Mouse (Mus musculus): ENCODE measurements at regions not wholly inside any gene's neighbourhood (a gene's known extent, or its start where the extent isn't known, plus 50 kb on each side); places are given as distances from the start of the nearest gene placed in this dataset.
"Not testable (repeated sequence)": the region's sequence is repeated elsewhere in the genome, so short reads cannot be mapped to it uniquely, and the experiment has no call there.

- 92% methylated on average over 1 of the region's 1 CpGs for WGBS
- H3K9ac ChIP-seq (ENCODE audit: low read length) = no peak overlapping the region
- H3K27me3 ChIP-seq (ENCODE audit: control insufficient read depth, insufficient read depth, low read length) = no peaks in the 10 kb centered on the region
- no peak overlapping the region for H3K4me3 ChIP-seq (ENCODE audit: low read depth, low read length)
- no peak overlapping the region for H3K27ac ChIP-seq (replicated peaks; ENCODE audit: low read depth, low read length)
- H3K36me3 ChIP-seq (ENCODE audit: control insufficient read depth, insufficient read depth, low read length) = no peaks in the 10 kb centered on the region
- no peak overlapping the region for H3K4me2 ChIP-seq (ENCODE audit: low read depth, severe bottlenecking)
- ATAC-seq (ENCODE audit: insufficient number of reproducible peaks, low FRiP score, low TSS enrichment, low read depth) (no peak), DNase-seq (ENCODE audit: low spot score) (no peak)
- H3K4me1 ChIP-seq (ENCODE audit: control insufficient read depth, insufficient read depth, low read length) = no peaks in the 10 kb centered on the region
- no peaks in the 10 kb centered on the region for H3K9me3 ChIP-seq (ENCODE audit: control insufficient read depth, low read length)
Observed at GRCm38 (mm10) chr3:133679891-133680290, 135.0 kb upstream of the Tet2 start.

- H3K4me2 ChIP-seq (ENCODE audit: low read depth, severe bottlenecking) = no peak overlapping the region
- no peak overlapping the region for H3K4me3 ChIP-seq (ENCODE audit: low read depth, low read length)
- H3K27me3 ChIP-seq (ENCODE audit: control insufficient read depth, insufficient read depth, low read length) = no peaks in the 10 kb centered on the region
- no peaks in the 10 kb centered on the region for H3K36me3 ChIP-seq (ENCODE audit: control insufficient read depth, insufficient read depth, low read length)
- no peak overlapping the region for H3K27ac ChIP-seq (replicated peaks; ENCODE audit: low read depth, low read length)
- no peak for DNase-seq (ENCODE audit: low spot score)
- no peak for ATAC-seq (ENCODE audit: insufficient number of reproducible peaks, low FRiP score, low TSS enrichment, low read depth)
- no peaks in the 10 kb centered on the region for H3K9me3 ChIP-seq (ENCODE audit: control insufficient read depth, low read length)
- WGBS = 85% methylated on average over 2 of the region's 2 CpGs
- no peak overlapping the region for H3K9ac ChIP-seq (ENCODE audit: low read length)
- no peaks in the 10 kb centered on the region for H3K4me1 ChIP-seq (ENCODE audit: control insufficient read depth, insufficient read depth, low read length)
Observed at GRCm38 (mm10) chr3:133680343-133680742, 135.4 kb upstream of the Tet2 start.

DNA sequence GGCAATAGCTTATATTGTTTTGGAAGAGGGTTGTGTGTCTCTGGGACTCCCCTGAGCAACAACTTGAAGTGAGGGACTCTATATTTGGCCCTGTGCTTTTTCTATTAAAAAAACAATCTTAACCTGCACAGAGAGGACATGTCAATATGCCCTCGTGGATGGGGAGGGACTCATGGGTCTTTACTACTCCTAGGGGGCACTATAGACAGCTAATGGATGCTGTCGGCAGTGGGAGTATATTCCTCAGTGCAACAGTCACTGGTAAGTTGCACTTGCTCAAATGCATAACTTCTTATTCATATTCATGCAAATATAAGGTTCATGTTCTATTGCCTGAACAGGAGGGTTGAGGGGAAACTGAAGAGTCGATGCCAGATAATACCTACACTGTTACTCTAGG, 135.9 kb upstream of the Tet2 start:
- WGBS = 73% methylated on average over 3 of the region's 3 CpGs
- H3K36me3 ChIP-seq (ENCODE audit: control insufficient read depth, insufficient read depth, low read length) = no peaks in the 10 kb centered on the region
- ATAC-seq (ENCODE audit: insufficient number of reproducible peaks, low FRiP score, low TSS enrichment, low read depth) = no peak
- H3K4me3 ChIP-seq (ENCODE audit: low read depth, low read length) = no peak overlapping the region
- DNase-seq (ENCODE audit: low spot score) = no peak
- H3K4me1 ChIP-seq (ENCODE audit: control insufficient read depth, insufficient read depth, low read length) = no peaks in the 10 kb centered on the region
- H3K4me2 ChIP-seq (ENCODE audit: low read depth, severe bottlenecking) = no peak overlapping the region
- no peaks in the 10 kb centered on the region for H3K27me3 ChIP-seq (ENCODE audit: control insufficient read depth, insufficient read depth, low read length)
- H3K9me3 ChIP-seq (ENCODE audit: control insufficient read depth, low read length) = no peaks in the 10 kb centered on the region
- no peak overlapping the region for H3K9ac ChIP-seq (ENCODE audit: low read length)
- H3K27ac ChIP-seq (replicated peaks; ENCODE audit: low read depth, low read length) = no peak overlapping the region

GRCm38 (mm10) chr3:133684196-133684743, 139.3 kb upstream of the Tet2 start:
- no peaks in the 10 kb centered on the region for H3K9me3 ChIP-seq (ENCODE audit: control insufficient read depth, low read length)
- H3K4me2 ChIP-seq (ENCODE audit: low read depth, severe bottlenecking) = no peak overlapping the region
- H3K4me3 ChIP-seq (ENCODE audit: low read depth, low read length) = no peak overlapping the region
- H3K27ac ChIP-seq (replicated peaks; ENCODE audit: low read depth, low read length) = no peak overlapping the region
- WGBS = 98% methylated on average over 5 of the region's 5 CpGs
- H3K27me3 ChIP-seq (ENCODE audit: control insufficient read depth, insufficient read depth, low read length) = no peaks in the 10 kb centered on the region
- no peak for DNase-seq (ENCODE audit: low spot score)
- ATAC-seq (ENCODE audit: insufficient number of reproducible peaks, low FRiP score, low TSS enrichment, low read depth) = no peak
- H3K36me3 ChIP-seq (ENCODE audit: control insufficient read depth, insufficient read depth, low read length) = no peaks in the 10 kb centered on the region
- H3K4me1 ChIP-seq (ENCODE audit: control insufficient read depth, insufficient read depth, low read length) = no peaks in the 10 kb centered on the region
- no peak overlapping the region for H3K9ac ChIP-seq (ENCODE audit: low read length)

DNA sequence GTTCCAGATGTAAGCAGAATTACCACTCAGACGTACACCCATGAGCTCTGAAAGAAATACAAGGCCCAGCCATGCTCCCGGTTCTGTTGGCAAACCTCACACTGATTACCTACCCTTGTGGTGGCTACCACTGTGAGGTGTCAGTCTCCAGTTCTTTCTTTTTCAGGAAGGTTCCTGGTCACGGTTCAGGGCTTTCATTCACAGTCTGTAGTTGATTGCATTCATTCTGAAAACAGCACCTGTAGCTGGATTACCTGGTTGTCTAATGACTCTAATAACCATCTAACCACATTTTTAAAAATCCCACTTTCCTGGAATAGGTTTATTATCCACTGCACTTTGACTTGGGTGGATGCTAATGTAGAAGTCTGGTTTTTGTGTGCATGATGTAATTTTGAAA, 139.8 kb upstream of the Tet2 start:
- ATAC-seq (ENCODE audit: insufficient number of reproducible peaks, low FRiP score, low TSS enrichment, low read depth) (no peak), DNase-seq (ENCODE audit: low spot score) (no peak)
- Histone ChIP-seq H3K9me3 (ENCODE audit: control insufficient read depth, low read length) (no peaks in the 10 kb centered on the region), H3K9ac (ENCODE audit: low read length) (no peak overlapping the region), H3K27me3 (ENCODE audit: control insufficient read depth, insufficient read depth, low read length) (no peaks in the 10 kb centered on the region), H3K27ac (replicated peaks; ENCODE audit: low read depth, low read length) (no peak overlapping the region), H3K4me3 (ENCODE audit: low read depth, low read length) (no peak overlapping the region), H3K4me2 (ENCODE audit: low read depth, severe bottlenecking) (no peak overlapping the region), H3K36me3 (ENCODE audit: control insufficient read depth, insufficient read depth, low read length) (no peaks in the 10 kb centered on the region), H3K4me1 (ENCODE audit: control insufficient read depth, insufficient read depth, low read length) (no peaks in the 10 kb centered on the region)
- WGBS = 87% methylated on average over 3 of the region's 3 CpGs

DNA sequence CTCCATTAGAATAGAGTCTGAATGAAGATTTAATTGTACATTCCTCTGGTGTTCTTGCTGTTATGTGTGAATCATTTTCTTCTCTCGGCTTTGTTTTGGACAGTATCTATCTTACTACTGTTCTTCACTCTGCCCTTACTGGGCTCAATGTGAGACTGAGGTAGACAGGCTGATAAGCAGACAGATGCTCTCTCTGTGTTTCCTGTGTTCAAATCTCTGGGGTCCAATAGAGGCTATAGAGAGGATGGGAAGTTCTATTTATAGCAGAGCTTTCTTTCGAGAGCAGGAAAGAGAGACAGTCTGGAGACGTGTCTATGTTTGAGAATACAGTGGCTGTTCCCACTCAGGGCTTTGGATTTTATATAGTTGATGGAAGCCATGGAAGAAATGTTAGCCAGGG, 140.5 kb upstream of the Tet2 start:
- H3K27me3 ChIP-seq (ENCODE audit: control insufficient read depth, insufficient read depth, low read length) = no peaks in the 10 kb centered on the region
- WGBS = 85% methylated on average over 3 of the region's 3 CpGs
- no peak overlapping the region for H3K4me3 ChIP-seq (ENCODE audit: low read depth, low read length)
- H3K9me3 ChIP-seq (ENCODE audit: control insufficient read depth, low read length) = no peaks in the 10 kb centered on the region
- no peaks in the 10 kb centered on the region for H3K36me3 ChIP-seq (ENCODE audit: control insufficient read depth, insufficient read depth, low read length)
- no peaks in the 10 kb centered on the region for H3K4me1 ChIP-seq (ENCODE audit: control insufficient read depth, insufficient read depth, low read length)
- no peak overlapping the region for H3K9ac ChIP-seq (ENCODE audit: low read length)
- DNase-seq (ENCODE audit: low spot score) = no peak
- no peak for ATAC-seq (ENCODE audit: insufficient number of reproducible peaks, low FRiP score, low TSS enrichment, low read depth)
- H3K27ac ChIP-seq (replicated peaks; ENCODE audit: low read depth, low read length) = no peak overlapping the region
- H3K4me2 ChIP-seq (ENCODE audit: low read depth, severe bottlenecking) = no peak overlapping the region

GRCm38 (mm10) chr3:133694057-133694456, 149.1 kb upstream of the Tet2 start:
- no peaks in the 10 kb centered on the region for H3K36me3 ChIP-seq (ENCODE audit: control insufficient read depth, insufficient read depth, low read length)
- no peaks in the 10 kb centered on the region for H3K27me3 ChIP-seq (ENCODE audit: control insufficient read depth, insufficient read depth, low read length)
- H3K9me3 ChIP-seq (ENCODE audit: control insufficient read depth, low read length) = no peaks in the 10 kb centered on the region
- 36% methylated on average over 4 of the region's 4 CpGs for WGBS
- DNase-seq (ENCODE audit: low spot score) = no peak
- no peak overlapping the region for H3K27ac ChIP-seq (replicated peaks; ENCODE audit: low read depth, low read length)
- no peak overlapping the region for H3K4me2 ChIP-seq (ENCODE audit: low read depth, severe bottlenecking)
- no peak overlapping the region for H3K4me3 ChIP-seq (ENCODE audit: low read depth, low read length)
- ATAC-seq (ENCODE audit: insufficient number of reproducible peaks, low FRiP score, low TSS enrichment, low read depth) = no peak
- no peaks in the 10 kb centered on the region for H3K4me1 ChIP-seq (ENCODE audit: control insufficient read depth, insufficient read depth, low read length)
- H3K9ac ChIP-seq (ENCODE audit: low read length) = no peak overlapping the region

DNA sequence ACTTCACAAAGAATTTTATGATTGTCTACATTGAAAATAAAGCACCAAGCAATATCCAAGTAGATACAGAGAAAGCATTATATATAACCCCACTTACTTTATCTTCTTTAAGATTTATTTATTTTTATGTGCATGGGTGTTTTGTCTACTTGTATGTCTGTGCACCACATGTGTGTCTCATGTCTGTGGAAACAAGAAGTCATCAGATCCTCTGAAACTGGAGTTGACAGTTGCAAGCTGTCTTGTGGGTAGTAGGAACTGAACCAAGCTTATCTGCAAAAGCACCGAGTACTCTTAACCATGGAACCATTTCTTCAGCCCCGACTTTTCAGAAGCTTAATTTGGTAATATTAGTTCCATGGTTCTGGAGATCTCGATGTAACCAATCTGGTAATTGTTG, 151.2 kb upstream of the Tet2 start:
- H3K36me3 ChIP-seq (ENCODE audit: control insufficient read depth, insufficient read depth, low read length) = no peaks in the 10 kb centered on the region
- no peaks in the 10 kb centered on the region for H3K27me3 ChIP-seq (ENCODE audit: control insufficient read depth, insufficient read depth, low read length)
- H3K4me2 ChIP-seq (ENCODE audit: low read depth, severe bottlenecking) = no peak overlapping the region
- no peak overlapping the region for H3K9ac ChIP-seq (ENCODE audit: low read length)
- ATAC-seq (ENCODE audit: insufficient number of reproducible peaks, low FRiP score, low TSS enrichment, low read depth) (no peak), DNase-seq (ENCODE audit: low spot score) (no peak)
- no peaks in the 10 kb centered on the region for H3K9me3 ChIP-seq (ENCODE audit: control insufficient read depth, low read length)
- no peak overlapping the region for H3K27ac ChIP-seq (replicated peaks; ENCODE audit: low read depth, low read length)
- 85% methylated on average over 3 of the region's 3 CpGs for WGBS
- no peaks in the 10 kb centered on the region for H3K4me1 ChIP-seq (ENCODE audit: control insufficient read depth, insufficient read depth, low read length)
- H3K4me3 ChIP-seq (ENCODE audit: low read depth, low read length) = no peak overlapping the region

DNA sequence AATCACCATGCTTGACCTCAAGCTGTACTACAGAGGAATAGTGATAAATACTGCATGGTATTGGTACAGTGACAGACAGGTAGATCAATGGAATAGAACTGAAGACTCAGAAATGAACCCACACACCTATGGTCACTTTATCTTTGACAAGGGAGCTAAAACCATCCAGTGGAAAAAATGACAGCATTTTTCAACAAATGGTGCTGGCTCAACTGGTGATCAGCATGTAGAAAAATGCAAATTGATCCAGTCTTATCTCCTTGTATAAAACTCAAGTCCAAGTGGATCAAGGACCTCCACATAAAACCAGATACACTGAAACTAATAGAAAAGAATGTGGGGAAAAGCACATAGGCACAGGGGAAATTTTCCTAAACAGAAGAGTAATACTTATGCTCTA, 159.9 kb upstream of the Tet2 start:
- not testable (repeated sequence) for ATAC-seq (ENCODE audit: insufficient number of reproducible peaks, low FRiP score, low TSS enrichment, low read depth); H3K9ac ChIP-seq (ENCODE audit: low read length); H3K4me2 ChIP-seq (ENCODE audit: low read depth, severe bottlenecking); DNase-seq (ENCODE audit: low spot score); H3K4me1 ChIP-seq (ENCODE audit: control insufficient read depth, insufficient read depth, low read length); H3K36me3 ChIP-seq (ENCODE audit: control insufficient read depth, insufficient read depth, low read length); H3K9me3 ChIP-seq (ENCODE audit: control insufficient read depth, low read length); H3K27me3 ChIP-seq (ENCODE audit: control insufficient read depth, insufficient read depth, low read length); H3K27ac ChIP-seq (replicated peaks; ENCODE audit: low read depth, low read length); H3K4me3 ChIP-seq (ENCODE audit: low read depth, low read length)

Data from limb, embryonic 11.5 days (tissue).